Mouse (Mus musculus) T-cell, adult 2 months (primary cell): Measurements from ENCODE around the gene Sf3a2.

Experiments used
- DNase-seq: peaks from one replicate; pipeline ENCODE4 v3.0.0; 2022; ENCODE audit warnings: low spot score

The Sf3a2 gene

DNA sequence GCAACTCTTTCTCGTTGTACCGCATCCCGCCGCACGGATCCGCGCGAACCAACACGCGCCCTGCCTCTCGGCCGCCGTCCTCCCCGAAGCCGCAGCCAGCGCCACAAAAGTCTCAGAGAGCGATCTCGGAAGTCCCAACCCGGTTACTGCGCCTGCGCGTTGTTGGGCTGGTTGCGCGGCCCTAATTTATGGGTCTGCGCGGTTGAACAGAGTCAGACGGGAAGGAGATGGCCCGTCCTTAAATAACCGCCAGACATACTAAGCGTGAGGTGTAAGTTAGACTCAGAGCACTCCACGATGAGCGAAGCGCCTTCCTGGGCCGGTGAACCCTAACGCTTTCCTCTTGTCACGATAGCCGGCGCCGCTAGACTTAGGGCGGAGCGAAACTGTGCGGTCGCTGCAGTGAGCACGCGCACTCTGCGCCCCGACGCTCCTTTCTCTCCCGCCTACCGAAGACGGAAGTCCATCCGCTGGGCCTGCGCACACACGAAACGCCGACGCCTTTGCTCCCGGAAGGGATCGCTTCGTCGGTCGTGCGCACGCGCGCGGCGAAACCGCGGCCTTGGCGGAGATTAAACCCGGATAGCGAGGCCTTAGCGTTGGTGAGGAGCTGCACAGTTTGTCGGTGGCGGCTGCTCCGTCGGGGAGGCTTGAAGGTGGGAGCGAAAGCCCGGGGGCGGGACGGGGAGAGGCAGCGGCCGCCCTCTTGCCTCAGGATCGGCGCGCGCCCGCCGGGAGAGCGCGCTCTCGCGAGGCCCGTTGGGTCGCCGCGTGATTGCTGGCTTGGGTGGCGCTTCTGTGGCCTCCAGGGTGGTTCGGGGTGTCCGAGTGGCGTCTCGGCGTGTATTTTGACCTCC is at the start of gene Sf3a2, which contains the start of gene Plekhj1:
TSS of gene Sf3a2 (plus strand) at position 49 of the 857 bp plus-strand sequence.
TSS of gene Plekhj1 (minus strand) at position 477 of the 857 bp plus-strand sequence.
- peak; percentile 97 for DNase-seq

DNA sequence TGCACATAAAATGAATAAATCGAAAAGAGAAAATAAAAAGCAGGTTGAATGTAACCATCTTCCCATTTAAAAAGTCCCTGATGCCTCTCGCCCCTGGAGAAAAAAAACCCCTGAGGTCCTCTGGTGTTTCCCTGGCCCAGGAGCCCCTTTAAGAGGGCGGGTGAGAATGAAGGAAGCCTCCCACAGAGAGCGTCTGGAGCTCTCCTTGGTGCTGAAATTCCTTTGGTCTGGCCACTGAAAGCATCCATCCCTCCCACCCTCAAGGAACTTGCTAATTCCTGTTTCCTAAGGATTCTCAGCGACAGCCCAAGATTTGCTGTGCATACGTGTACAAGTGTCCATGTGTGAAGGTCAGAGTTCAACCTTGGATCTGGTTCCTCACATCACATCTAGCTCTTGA is 49.4 kb upstream of the Sf3a2 start:
- no peak for DNase-seq

DNA sequence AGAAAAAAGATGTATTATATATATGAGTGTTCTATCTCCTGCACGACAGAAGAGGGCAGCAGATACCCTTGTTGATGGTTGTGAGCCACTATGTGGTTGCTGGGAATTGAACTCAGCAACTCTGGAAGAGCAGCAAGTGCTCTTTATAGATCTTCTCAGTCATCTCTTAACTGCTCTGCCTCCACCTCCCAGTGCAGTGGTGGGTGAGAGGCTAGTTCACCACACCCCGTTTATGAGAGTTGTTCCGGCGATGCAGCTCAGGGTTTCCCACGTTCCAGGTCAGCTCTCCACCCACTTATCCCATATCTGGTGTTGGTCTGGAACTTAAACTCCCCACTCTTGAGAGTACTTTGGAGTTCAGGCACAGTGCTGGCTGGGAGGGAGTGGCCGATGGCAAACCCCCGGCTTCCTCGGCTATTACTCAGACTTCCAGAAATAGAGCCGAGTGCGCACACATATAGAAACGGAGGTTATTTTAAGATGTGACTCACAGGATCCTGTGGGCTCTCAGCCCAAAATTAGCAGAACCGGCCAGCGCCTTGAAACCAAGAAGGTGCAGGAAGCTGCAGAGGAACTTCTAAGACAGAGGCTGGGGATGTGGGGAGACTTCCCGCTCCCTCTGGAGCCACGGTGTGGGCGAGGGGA is 46.7 kb upstream of the Sf3a2 start:
- peak; percentile 68 for DNase-seq

DNA sequence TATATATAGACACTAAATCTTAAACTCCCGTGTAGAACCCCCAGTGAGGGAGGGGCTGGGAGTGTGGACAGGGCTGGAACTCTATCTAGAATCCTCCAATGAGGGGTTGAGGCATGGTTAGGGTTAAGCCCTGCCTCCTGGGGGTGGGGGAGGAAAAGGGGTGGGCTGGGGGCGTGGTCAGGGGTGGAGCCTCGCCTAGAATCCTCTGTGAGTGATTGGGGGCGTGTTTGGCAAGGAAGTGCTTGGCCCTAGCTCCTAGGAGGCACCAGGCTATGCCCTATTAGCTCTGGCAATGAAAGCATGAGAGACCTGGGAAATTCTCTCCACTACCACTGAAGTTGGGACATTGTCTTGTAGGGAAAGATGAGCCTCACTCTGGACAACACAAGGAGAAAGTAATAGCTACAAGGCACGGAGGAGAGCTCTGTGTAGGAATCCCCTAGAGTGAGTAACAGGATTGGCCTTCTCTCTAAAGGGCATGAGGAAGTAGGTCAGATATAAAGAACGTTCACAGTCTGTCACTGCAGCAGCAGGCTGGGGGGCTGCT is 45.8 kb upstream of the Sf3a2 start:
- peak; percentile 34 for DNase-seq

DNA sequence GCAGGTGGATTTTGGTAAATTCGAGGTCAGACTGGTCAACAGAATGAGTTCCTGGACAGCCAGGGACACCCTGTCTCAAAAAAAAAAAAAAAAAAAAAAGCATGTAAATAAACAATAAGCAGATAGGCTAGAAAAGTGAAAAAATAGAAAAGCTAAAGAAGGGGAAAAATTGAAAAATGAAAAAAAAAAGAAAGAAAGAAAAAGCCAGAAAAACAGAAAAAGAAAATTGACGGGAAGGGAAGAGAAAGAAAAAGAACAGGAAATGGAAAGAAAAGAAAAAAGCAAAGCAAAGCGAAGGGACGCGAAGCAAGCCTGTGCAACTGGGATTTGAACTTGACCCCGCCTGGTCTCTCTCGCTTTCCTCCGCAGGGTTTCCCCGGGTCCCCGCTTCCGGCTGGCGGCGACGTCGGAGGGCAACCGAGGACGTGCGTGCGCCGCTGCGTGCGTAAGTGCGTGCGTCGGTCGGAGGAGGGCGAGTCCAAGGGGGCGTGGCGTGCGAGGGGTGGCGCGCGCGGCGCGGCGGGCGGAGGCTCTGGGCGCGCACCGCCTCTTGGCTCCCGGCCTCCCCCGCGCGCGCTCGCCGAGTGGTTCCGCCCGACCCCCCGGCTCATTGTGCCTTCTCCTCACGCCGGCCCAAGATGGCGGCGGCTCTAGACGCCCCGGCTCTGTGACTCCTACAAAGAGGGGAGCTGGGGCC is 43.3 kb upstream of the Sf3a2 start, which contains the start of gene Dot1l:
TSS of gene Dot1l (plus strand) at position 613 of the 697 bp plus-strand sequence.
- DNase-seq: peak; percentile 99

DNA sequence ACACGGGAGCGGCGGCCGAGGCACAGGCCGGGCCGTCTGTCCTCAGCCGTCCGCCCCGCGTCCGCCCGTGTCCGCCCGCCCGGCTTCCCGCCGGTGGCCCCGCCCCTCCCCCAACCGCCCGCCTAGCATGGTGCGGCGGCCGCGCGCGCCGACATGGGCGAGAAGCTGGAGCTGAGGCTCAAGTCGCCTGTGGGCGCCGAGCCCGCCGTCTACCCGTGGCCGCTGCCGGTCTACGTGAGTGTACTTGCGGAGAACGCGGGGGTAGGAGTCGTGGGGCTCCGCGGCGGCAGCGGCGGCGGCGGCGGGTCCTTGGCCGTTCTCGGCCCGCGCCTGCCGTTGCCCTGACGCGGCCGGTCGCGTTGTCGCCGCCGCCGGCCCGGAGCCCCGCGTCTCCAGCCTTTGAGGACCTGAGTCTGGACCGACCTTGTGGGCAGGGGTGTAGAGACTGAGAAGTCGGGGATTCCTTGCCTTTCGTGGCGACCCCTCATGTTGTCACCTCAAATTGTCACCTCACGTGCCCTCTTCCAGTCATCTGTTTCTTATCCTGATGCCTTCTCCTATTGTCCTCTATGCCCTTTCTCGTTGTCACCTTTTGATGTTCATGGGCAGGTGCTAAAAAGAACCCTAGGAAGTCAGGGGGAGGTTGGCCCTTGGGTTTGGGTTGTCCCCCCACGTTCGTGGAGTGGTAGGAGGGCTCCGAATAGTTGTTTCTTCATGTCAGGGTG is 42.5 kb upstream of the Sf3a2 start:
- DNase-seq: no peak

DNA sequence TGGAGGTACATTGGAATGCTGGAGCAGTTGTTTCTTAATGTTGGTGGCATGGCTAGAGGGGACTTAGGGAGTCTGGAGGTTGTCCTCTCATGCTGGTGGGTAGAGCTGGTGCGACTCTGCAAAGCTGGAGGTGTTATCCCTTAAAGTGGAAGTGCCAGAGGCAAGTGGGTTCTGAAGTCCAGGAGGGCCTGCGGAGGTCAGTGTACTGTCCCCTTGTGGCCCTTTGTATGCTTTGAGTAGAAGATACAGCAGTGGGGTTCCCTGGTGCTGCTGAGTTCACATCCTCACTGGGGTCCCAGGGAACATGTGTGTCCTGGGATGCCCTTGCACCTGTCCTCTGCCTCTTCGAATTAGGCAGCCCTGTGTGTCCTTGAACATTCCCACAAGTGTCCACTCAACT is 41.9 kb upstream of the Sf3a2 start:
- DNase-seq: no peak

DNA sequence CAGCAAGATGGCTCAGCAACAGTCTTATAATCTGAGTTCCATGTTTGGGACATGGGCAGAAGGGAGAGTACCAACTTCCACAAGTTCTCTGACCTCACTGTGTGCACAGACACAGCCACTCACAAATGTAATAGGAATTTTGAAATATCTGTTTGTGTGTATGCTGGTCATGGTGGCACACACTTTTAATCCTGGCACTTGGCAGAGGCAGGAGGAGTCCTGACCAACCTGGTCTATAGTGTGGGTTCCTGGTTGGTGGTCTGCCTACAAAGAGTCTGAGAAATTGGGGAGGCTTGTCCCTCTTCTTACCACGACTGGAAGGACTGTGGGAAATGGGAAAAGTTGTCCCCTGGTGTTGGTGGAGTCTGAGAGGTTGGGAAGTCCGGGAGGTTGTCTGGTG is 41.5 kb upstream of the Sf3a2 start:
- no peak for DNase-seq

DNA sequence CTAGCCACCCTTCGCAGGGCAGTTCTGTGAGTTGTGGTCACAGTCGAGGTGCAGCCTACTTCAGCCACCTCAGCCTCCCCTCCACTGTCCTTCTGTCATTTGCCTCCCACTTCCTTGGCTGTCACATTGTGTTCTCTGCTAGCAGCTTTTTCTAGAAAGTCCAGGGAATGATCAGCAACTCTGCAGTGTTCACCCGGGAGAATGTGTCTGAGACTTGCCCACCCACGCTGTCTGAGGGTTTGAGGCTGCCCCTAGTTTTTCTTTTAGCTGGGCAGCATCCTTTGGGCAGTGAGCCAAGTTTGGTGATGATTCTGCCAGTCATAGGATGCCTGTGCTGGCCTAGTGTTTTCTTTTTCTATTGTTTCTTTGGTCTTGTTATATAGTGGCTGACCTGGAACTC is 41.0 kb upstream of the Sf3a2 start:
- no peak for DNase-seq

DNA sequence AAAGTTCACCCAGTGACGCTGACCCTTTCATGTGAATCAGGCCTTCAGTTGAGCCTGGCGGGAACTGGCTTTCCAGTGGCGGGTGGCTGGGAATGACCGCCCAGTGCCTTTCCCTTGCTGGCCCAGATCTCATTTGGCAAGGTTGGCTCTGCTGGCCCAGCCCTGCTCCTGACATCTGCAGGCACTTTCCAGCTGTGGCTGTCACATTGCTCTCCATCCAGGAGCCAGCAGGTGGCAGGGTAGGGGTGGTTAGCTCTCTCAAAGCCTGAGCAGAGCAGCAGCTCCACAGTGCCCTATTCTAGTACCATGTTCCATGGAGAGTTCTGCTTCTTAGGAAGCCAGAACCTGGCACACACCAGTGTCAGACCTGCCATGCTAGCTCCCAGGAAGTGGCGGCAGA is 40.3 kb upstream of the Sf3a2 start:
- peak; percentile 76 for DNase-seq

DNA sequence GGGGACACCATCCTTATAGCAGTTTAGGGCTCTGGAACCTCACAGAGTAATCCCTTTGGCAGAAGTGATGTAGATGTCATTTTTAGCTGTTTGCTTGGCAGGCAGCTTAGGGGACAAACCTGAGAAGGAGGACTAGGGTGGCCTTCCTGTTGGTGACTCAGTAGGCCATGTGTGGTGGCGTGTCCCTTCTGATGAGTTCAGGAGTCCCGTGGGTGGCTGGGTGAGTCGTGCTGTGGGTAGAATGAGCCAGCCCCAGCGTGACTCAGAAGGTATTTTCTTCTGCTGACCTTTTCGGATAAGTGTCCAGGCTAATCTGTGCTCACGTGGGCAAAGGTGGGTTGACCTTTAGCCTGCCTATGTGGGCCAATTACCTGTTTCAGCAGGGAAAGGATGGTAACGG is 39.3 kb upstream of the Sf3a2 start:
- no peak for DNase-seq

DNA sequence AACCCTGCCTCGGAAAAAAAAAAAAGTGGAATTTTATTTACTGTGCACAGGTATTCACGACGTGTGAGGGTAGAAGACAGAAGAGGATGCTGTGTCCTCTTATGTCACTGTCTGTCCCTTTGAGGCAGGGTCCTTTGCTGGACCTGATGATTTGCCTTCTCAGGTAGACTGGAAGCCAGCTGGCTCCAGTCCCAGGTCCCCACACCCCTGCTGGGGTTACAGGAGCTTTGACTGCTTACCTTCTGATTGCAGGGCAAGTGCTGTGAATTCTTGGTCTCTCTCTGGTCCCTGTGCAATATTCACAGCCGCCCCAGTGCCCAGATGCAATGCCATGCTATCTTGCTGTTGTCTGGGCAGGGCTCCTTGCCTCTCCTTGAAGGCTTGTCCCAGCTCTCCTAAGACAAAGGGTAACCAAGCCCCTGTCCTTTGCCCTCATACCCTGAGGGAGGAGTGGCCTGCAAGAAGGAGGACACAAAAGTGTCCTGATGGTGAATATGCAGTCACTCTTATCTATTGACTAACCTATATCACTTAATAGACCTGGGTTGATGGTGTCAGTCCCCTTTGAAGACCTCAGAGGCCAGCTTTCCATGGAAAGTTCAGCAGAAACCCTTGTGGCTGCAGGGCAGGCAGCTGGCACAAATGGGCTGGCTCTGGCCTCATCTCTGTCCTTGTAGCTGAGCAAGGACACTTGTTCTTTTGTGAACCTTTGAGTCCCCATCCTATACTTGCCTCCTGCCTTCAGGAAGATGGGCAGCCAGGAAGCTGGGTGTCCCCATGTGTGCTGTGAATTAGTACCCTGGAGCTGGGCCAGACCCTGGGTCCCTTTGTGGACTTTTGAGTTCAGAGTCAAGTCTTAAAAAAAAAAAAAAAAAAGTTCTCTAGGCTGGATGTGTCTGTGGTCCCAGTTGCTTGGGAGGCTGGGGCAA is 37.1 kb upstream of the Sf3a2 start:
- no peak for DNase-seq

DNA sequence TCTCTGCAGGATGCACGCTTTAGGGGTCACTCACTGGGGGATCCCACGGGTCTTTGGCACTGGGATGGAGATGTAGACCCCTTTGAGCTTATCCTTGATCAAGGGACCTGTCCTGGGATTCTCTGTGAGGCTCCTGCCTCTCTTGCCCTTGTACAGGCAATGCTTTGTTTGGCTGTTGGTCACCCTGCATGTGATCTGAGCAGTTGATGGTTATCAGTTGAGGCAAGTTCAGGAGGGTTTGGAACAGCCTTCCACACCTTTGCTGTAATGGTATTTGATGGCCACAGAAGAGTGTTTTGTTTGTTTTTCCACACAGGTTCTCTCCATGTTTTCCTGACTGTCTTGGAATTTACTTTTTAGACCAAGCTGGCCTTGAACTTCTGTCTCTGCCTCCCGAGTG is 36.2 kb upstream of the Sf3a2 start:
- no peak for DNase-seq

DNA sequence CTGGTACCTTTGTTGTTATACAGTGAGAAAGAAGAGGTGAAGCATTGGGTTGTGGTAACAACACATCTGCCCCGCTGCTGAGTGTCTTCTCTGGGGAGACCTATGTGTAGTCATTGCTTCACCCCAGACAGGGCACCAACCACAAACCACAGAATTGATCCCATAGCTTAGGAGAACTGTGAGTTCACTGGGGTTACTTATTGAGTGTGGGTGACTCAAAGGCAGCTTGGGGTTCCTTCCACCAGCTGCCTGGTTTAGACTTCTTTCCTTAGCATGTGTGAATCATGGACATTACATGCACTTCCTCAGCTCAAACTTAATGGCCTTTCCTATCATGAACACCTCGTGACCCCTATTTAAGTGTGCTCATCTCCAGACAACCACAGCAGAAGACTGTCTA is 34.5 kb upstream of the Sf3a2 start:
- DNase-seq: peak; percentile 45

DNA sequence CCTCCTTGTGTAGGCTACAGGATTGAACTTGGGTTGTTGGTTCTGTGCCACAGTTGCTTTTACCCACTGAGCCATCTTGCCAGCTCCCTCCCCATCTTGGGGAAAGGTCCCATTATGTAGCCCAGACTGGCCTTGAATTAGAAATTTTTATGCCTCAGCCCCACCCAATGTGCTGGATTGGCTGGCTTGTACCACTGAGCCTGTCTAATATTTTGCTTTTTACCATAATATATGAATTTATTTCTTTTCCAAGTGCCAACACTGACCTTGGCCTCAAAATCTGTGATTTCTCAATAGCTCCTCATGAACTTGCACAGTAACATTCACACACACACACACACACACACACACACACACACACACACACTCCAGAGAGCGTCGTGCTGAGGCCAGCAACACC is 32.3 kb upstream of the Sf3a2 start:
- no peak for DNase-seq

DNA sequence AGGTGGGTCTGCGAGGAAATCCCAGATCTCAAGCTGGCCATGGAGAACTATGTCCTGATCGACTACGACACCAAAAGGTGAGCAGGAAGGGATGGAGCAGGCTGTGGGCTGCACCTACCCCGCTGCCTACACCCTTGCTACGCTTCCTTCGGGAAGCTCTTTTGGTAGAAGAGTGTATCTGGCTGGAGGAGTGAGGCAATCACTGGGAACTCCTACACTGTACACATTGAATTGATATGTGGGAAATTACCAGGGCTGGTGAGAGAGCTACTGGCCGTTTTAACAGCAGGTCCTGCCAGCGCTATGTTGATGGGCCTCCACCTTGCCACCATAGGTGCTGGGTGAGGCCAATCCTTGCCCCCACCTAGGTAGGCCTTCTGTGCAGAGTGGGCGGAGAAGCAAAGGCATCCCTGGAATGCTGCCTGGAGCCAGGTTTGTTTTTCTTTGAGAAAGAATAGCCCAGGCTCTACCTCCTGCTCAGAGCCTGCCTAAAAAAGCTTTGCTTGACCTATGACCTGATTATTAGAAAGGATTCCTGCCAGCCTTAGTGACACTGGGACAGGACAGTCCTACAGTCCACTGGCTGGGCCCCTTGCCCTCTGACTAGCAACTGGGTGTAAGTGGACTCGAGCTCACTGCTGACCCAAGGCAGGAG is 31.7 kb upstream of the Sf3a2 start:
- DNase-seq: no peak

DNA sequence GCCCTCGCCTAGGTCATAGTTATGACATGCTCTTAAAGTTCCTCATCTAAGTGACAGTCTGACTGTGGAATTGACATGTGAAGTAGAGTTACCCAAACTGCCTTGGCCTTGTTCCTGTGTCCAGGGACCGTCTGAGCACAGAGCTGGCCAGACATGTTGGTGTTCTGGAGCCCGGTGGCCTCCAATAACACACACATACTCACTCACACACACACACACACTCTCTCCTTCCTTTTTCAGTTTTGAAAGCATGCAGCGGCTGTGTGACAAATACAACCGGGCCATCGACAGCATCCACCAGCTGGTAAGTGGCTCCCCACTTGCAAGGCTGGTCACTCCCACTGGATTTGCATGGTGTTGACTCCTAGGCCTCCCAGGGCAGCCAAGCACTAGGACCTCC is 29.6 kb upstream of the Sf3a2 start:
- no peak for DNase-seq

DNA sequence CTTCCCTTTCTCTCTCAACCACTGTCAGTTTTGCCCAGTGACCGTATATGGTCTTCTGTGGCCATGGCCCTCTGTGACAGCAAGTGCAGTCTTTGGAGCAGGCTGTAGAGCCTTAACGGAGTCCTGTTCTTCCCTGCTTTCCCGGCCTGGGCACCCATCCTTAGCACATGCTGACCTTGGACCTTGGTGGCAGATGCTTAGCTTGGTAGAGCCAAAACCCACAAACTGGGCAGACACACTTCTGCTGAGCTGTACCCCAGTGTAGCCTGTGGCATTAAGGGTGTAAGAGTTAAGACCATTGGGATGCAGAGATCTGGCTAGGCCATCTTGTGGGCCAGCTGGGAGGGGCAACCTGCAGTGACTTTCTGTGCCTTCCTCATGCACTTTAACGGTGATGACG is 24.2 kb upstream of the Sf3a2 start:
- DNase-seq: no peak

DNA sequence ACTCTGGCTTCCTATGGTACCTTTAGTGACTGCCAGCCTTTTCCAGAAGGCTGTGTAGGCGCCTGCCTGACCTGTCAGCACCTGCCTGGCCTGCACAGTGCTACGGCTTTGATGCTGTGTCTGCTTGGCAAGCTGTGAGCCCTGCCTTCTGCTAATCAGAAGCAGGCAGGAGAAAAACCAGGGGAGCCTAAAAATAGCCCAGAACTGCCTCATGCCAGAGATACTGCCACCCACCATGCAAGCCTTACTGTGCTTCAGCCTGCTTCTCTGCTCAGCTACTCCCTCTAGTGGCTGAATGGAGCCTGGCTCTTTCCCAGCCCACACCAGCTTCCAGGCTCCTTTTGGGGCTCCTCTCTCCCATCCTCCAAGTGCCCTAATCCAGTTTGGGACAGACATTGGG is 23.4 kb upstream of the Sf3a2 start:
- peak; percentile 57 for DNase-seq

DNA sequence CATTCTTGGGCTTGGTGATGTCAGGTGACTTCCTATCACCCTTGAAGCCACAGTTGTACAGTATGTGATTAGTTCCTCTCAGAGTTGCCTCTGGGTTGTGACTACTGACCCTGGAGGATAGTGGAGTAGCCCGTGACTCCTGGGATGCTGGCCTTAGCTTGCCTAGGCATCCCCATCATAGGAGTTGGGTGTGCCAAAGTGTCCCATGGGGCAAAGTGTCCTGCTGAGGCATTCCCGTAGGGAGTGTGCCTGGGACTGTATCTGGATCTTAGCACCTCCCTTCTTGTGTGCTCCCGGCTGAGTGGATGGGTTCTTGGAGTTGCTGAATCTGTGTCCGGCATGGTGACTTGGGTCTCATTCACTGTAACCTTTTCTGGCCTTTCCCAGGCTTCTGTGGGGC is 23.0 kb upstream of the Sf3a2 start:
- DNase-seq: no peak
